Mouse (Mus musculus) gastrocnemius, adult 8-10 months (tissue): Measurements from ENCODE around the gene Sync. TPM values are rescaled to one million over a fixed set of nuclear protein-coding genes. Genes with fewer than 3 reads are reported as not detected.
A peak's percentile ranks its signal among the peaks of the same experiment; 100 is the strongest.

Experiments used
- DNase-seq, 2 experiments: peaks; one replicate each; pipeline ENCODE4 v3.0.0; 2022; ENCODE audit warnings: low spot score in 2 of 2
- total RNA-seq, 4 experiments: library from RNA; stranded (reverse); gene quantifications; 2 replicates each; pipeline ENCODE4 v1.2.4; 2022

Sync gene
- total RNA-seq, 4 experiments from 2014 or later, result 46.1 to 56.7 (median 48.1) TPM

- DNase-seq, result no peak
Observed at GRCm38 (mm10) chr4:129261196-129261595, 26.2 kb upstream of the Sync start, which contains the start of gene C77080. Gene C77080, minus strand, starts transcription at chr4:129261404.

GRCm38 (mm10) chr4:129263225-129264021 is 24.0 kb upstream of the Sync start:
- DNase-seq, result peak in 1 of 2 experiments; percentile 24

- DNase-seq, result no peak
Observed at GRCm38 (mm10) chr4:129266191-129266590, 21.2 kb upstream of the Sync start.

- no peak for DNase-seq
Observed at GRCm38 (mm10) chr4:129266821-129267220, 20.6 kb upstream of the Sync start.

GRCm38 (mm10) chr4:129268698-129269097 is 18.7 kb upstream of the Sync start:
- DNase-seq, result no peak

- DNase-seq, result no peak
Observed at GRCm38 (mm10) chr4:129271991-129272755, 15.2 kb upstream of the Sync start.

GRCm38 (mm10) chr4:129272756-129273046 is 14.7 kb upstream of the Sync start:
- peak in 1 of 2 experiments; percentile 34 for DNase-seq

- peak; percentile 91 to 94 for DNase-seq
Observed at GRCm38 (mm10) chr4:129276453-129276865, 11.0 kb upstream of the Sync start.

GRCm38 (mm10) chr4:129282786-129283185 is 4.6 kb upstream of the Sync start:
- no peak for DNase-seq

GRCm38 (mm10) chr4:129283226-129283625 is 4.2 kb upstream of the Sync start:
- DNase-seq, result no peak

GRCm38 (mm10) chr4:129284685-129285084 is 2.7 kb upstream of the Sync start:
- DNase-seq, result no peak

- DNase-seq, result peak in 1 of 2 experiments; percentile 35
Observed at GRCm38 (mm10) chr4:129286001-129286682, 1.3 kb upstream of the Sync start.

GRCm38 (mm10) chr4:129286683-129287471 is 540 bp upstream of the Sync start:
- DNase-seq, result peak in 1 of 2 experiments; percentile 41

GRCm38 (mm10) chr4:129288067-129288466 is 650 bp downstream of the Sync start:
- peak; percentile 37 to 57 for DNase-seq

- no peak for DNase-seq
Observed at GRCm38 (mm10) chr4:129289671-129290070, 2.3 kb downstream of the Sync start.

- DNase-seq, result no peak
Observed at GRCm38 (mm10) chr4:129292831-129293230, 5.4 kb downstream of the Sync start.

GRCm38 (mm10) chr4:129293702-129294101 is 6.3 kb downstream of the Sync start:
- DNase-seq, result no peak

GRCm38 (mm10) chr4:129295188-129295587 is 7.8 kb downstream of the Sync start:
- no peak for DNase-seq

GRCm38 (mm10) chr4:129296066-129296465 is 8.6 kb downstream of the Sync start:
- DNase-seq, result peak in 1 of 2 experiments; percentile 23

- DNase-seq, result no peak
Observed at GRCm38 (mm10) chr4:129297724-129298123, 10.3 kb downstream of the Sync start.

GRCm38 (mm10) chr4:129299121-129299520 is 11.7 kb downstream of the Sync start:
- DNase-seq, result no peak
